Mouse (Mus musculus): Measurements from ENCODE around the gene Psmb3. TPM values are rescaled to one million over a fixed set of nuclear protein-coding genes. Genes with fewer than 3 reads are reported as not detected.
A peak's percentile ranks its signal among the peaks of the same experiment; 100 is the strongest.

Psmb3 gene
- polyA plus RNA-seq, 1 experiment: not detected

DNA sequence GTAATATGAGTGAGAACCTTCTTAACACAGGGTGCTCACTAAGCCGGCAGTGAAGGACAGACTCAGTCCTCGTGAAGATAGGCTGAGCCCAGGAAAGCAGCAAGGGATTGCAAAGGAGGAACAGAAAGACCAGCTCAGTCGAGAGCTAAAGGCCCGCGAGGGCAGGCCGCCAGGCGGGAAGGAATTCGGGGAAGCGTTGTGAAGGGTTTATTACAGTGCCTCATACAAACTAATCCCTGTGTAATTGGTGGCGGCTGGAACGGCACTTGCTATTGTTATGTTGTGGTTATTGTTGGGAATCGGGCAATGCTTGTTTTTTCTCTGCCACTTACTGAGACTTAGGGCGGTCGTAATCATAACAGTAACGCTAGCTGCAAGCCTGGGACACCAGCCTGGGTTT is 25.8 kb upstream of the Psmb3 start:
- Histone ChIP-seq H3K4me1 (ENCODE audit: control insufficient read depth, insufficient read depth, low read length) (peaks cover 26% of the 10 kb centered on the region), H3K27ac (ENCODE audit: insufficient read depth, low read depth, low read length) (no peak overlapping the region), H3K4me3 (ENCODE audit: insufficient read depth, low read depth, low read length) (no peak overlapping the region)
- TF ChIP-seq POLR2A (IDR thresholded peaks at IDR 0.05; ENCODE audit: insufficient read depth, low read depth, low read length): no peak
- TF ChIP-seq CTCF (IDR thresholded peaks at IDR 0.05; ENCODE audit: insufficient read depth, low read depth, low read length): no peak
- WGBS: 31% methylated on average over 15 of the region's 15 CpGs

DNA sequence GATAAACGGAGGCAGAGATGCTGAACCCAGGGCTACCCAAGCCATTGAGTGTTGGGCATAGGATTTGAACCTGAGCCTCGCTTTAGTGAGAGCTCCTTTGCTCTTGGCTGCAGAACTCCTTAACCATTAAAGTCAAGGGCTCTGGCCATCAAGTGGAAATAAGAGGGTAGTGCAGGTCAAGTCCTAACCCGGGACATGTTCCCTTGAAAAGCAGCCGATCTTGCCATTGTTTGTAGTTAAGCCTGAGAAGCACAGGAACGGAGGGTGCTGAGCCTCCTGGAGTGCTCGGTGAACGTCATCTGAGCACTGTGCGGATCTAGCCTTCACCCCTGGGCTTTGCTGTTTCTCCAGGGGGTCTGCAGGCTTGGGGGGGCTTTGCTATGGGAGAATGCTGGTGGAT is 25.4 kb upstream of the Psmb3 start:
- H3K4me1 ChIP-seq (ENCODE audit: control insufficient read depth, insufficient read depth, low read length): peaks cover 26% of the 10 kb centered on the region
- H3K27ac ChIP-seq (ENCODE audit: insufficient read depth, low read depth, low read length): no peak overlapping the region
- TF ChIP-seq CTCF (IDR thresholded peaks at IDR 0.05; ENCODE audit: insufficient read depth, low read depth, low read length) (no peak), POLR2A (IDR thresholded peaks at IDR 0.05; ENCODE audit: insufficient read depth, low read depth, low read length) (no peak)
- no peak overlapping the region for H3K4me3 ChIP-seq (ENCODE audit: insufficient read depth, low read depth, low read length)
- 55% methylated on average over 8 of the region's 8 CpGs for WGBS

- H3K4me3 ChIP-seq (ENCODE audit: insufficient read depth, low read depth, low read length): no peak overlapping the region
- WGBS: 62% methylated on average over 14 of the region's 15 CpGs
- peaks cover 26% of the 10 kb centered on the region for H3K4me1 ChIP-seq (ENCODE audit: control insufficient read depth, insufficient read depth, low read length)
- TF ChIP-seq CTCF (IDR thresholded peaks at IDR 0.05; ENCODE audit: insufficient read depth, low read depth, low read length) (no peak), POLR2A (IDR thresholded peaks at IDR 0.05; ENCODE audit: insufficient read depth, low read depth, low read length) (no peak)
- no peak overlapping the region for H3K27ac ChIP-seq (ENCODE audit: insufficient read depth, low read depth, low read length)
Measured at GRCm38 (mm10) chr11:97678301-97678700, 24.9 kb upstream of the Psmb3 start.

GRCm38 (mm10) chr11:97680430-97680829 is 22.8 kb upstream of the Psmb3 start:
- Histone ChIP-seq H3K4me3 (ENCODE audit: insufficient read depth, low read depth, low read length) (no peak overlapping the region), H3K27ac (ENCODE audit: insufficient read depth, low read depth, low read length) (no peak overlapping the region), H3K4me1 (ENCODE audit: control insufficient read depth, insufficient read depth, low read length) (peaks cover 32% of the 10 kb centered on the region)
- 49% methylated on average over 12 of the region's 12 CpGs for WGBS
- TF ChIP-seq POLR2A (IDR thresholded peaks at IDR 0.05; ENCODE audit: insufficient read depth, low read depth, low read length): no peak
- TF ChIP-seq CTCF (IDR thresholded peaks at IDR 0.05; ENCODE audit: insufficient read depth, low read depth, low read length): no peak

- peaks cover 24% of the 10 kb centered on the region for H3K4me1 ChIP-seq (ENCODE audit: control insufficient read depth, insufficient read depth, low read length)
- no peak for TF ChIP-seq POLR2A (IDR thresholded peaks at IDR 0.05; ENCODE audit: insufficient read depth, low read depth, low read length)
- TF ChIP-seq CTCF (IDR thresholded peaks at IDR 0.05; ENCODE audit: insufficient read depth, low read depth, low read length): no peak
- no peak overlapping the region for H3K4me3 ChIP-seq (ENCODE audit: insufficient read depth, low read depth, low read length)
- H3K27ac ChIP-seq (ENCODE audit: insufficient read depth, low read depth, low read length): no peak overlapping the region
- 72% methylated on average over 6 of the region's 6 CpGs for WGBS
Measured at GRCm38 (mm10) chr11:97682504-97683055, 20.6 kb upstream of the Psmb3 start.

DNA sequence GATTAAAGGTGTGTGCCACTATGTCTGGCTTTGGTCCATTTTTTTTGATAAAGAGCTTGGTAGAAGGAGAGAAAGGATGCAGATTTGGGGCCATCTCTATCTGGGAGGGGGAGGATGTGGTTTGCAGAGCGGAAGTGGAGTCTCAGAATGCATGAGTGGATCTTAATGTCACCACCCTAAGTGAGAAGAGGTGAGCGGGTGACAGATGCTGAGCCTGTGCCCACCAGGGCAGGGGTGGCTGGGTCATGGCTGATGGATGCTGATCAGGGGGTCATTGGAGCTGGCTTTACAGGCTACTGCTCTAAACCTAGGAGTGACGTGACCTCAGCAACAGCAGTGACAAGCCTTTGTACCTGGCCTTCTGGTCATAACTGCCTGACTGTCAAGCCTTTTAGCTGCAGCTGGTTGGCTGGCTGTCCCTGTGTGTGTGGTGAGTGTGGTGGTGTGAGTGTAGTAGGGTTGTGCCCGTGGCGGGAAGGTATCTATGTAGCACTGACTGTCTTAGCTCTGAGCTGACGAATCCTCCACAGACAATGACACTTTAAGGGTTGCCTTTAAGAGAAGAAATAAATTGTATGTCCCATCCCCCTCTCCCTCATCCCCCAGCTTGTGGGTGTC is 19.0 kb upstream of the Psmb3 start:
- H3K4me3 ChIP-seq (ENCODE audit: insufficient read depth, low read depth, low read length): no peak overlapping the region
- no peak overlapping the region for H3K27ac ChIP-seq (ENCODE audit: insufficient read depth, low read depth, low read length)
- WGBS: 94% methylated on average over 6 of the region's 6 CpGs
- TF ChIP-seq POLR2A (IDR thresholded peaks at IDR 0.05; ENCODE audit: insufficient read depth, low read depth, low read length) (no peak), CTCF (IDR thresholded peaks at IDR 0.05; ENCODE audit: insufficient read depth, low read depth, low read length) (no peak)
- peaks cover 15% of the 10 kb centered on the region for H3K4me1 ChIP-seq (ENCODE audit: control insufficient read depth, insufficient read depth, low read length)

- Histone ChIP-seq H3K27ac (ENCODE audit: insufficient read depth, low read depth, low read length) (no peak overlapping the region), H3K4me3 (ENCODE audit: insufficient read depth, low read depth, low read length) (no peak overlapping the region), H3K4me1 (ENCODE audit: control insufficient read depth, insufficient read depth, low read length) (peaks cover 16% of the 10 kb centered on the region)
- no peak for TF ChIP-seq CTCF (IDR thresholded peaks at IDR 0.05; ENCODE audit: insufficient read depth, low read depth, low read length)
- TF ChIP-seq POLR2A (IDR thresholded peaks at IDR 0.05; ENCODE audit: insufficient read depth, low read depth, low read length): no peak
- 62% methylated on average over 7 of the region's 7 CpGs for WGBS
Measured at GRCm38 (mm10) chr11:97684766-97685165, 18.4 kb upstream of the Psmb3 start.

DNA sequence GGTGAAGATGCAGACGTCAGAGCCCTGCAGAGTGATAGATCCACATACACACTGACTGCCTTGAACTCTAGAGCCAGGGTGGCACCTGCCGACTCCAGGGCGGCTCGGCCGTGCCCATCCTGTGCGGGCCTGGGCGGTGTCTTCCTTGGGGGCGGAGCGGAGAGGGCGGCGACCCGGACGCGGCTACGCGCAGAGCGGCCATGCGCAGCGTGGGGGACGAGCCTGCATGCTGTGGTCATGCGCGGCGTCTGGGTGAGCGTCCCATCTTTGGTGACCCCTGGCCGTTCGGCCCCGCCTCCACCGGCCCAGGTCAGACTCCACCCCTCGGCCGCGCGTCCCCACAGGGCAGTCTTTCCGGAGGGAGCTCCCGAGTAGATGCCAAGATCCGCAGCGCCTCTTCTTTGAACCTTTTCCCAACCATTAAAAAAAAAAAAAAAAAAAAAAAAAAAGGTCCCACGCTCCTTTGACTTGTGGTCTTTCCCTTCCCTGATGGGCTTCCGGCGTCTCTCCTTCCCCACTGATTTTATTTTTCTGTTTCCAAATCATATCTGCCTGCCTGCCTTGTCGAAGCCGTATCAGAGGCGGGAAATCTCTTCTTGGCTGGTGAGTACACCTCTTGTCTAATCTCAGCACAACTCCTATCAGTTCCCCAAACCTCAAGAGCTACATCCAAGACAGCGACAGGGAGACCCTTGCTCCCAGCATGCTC is 17.4 kb upstream of the Psmb3 start, which contains the start of gene Cisd3:
Cisd3 (plus strand) TSS at position 214 of the 709 bp plus-strand sequence.
- TF ChIP-seq POLR2A (IDR thresholded peaks at IDR 0.05; ENCODE audit: insufficient read depth, low read depth, low read length): no peak
- no peak for TF ChIP-seq CTCF (IDR thresholded peaks at IDR 0.05; ENCODE audit: insufficient read depth, low read depth, low read length)
- WGBS: 1% methylated on average over 42 of the region's 43 CpGs
- Histone ChIP-seq H3K4me1 (ENCODE audit: control insufficient read depth, insufficient read depth, low read length) (peaks cover 21% of the 10 kb centered on the region), H3K4me3 (ENCODE audit: insufficient read depth, low read depth, low read length) (peak within 1 kb of the TSS; percentile 49), H3K27ac (ENCODE audit: insufficient read depth, low read depth, low read length) (0 out of 2 replicates have a peak within 1 kb of the TSS, but pooled peaks have one; percentile 42)

DNA sequence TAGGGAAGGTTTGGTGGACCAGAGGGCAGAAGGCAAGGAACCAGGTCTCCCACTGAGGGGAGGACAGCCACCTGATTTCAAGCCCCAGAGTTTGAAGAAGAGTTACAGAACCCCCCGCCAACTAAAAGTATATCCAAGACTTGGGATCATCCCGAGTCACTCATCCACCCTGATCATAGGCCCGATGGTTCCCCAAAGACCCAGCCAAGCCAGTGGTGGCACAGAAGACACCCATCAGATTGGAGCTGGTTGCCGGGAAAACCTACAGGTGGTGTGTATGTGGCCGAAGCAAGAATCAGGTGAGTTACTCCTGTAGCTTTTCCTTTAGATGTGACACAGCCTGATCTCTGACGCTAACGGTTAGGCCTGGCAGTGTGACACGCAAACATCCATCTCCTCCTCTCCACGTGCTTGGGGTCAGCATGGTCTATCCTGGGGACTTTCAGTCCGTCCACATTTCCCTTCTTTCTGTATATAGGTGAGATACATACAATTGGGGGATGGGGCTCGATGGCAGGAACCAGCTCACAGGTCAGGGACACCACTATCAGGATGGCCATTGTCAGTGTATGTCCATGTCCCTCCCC is 16.8 kb upstream of the Psmb3 start:
- Histone ChIP-seq H3K4me1 (ENCODE audit: control insufficient read depth, insufficient read depth, low read length) (peaks cover 21% of the 10 kb centered on the region), H3K4me3 (ENCODE audit: insufficient read depth, low read depth, low read length) (peak overlapping the region; percentile 49; the same call in 1 of the 2 replicates), H3K27ac (ENCODE audit: insufficient read depth, low read depth, low read length) (no peak overlapping the region)
- TF ChIP-seq POLR2A (IDR thresholded peaks at IDR 0.05; ENCODE audit: insufficient read depth, low read depth, low read length): no peak
- TF ChIP-seq CTCF (IDR thresholded peaks at IDR 0.05; ENCODE audit: insufficient read depth, low read depth, low read length): no peak
- 82% methylated on average over 11 of the region's 11 CpGs for WGBS

Measured in olfactory bulb, adult 2 months (tissue).